Mouse (Mus musculus): ENCODE data around the gene Megf6. TPM values are rescaled to one million over a fixed set of nuclear protein-coding genes. Genes with fewer than 3 reads are reported as not detected.

Megf6 gene
- not detected in 2 replicates for total RNA-seq (2015; ENCODE audit: low replicate concordance)
- not detected in 2 replicates for total RNA-seq (2017; ENCODE audit: low replicate concordance)

GRCm38 (mm10) chr4:154170506-154171150, at the start of gene Megf6:
Gene Megf6, plus strand, starts transcription at chr4:154170730.
- ATAC-seq (replicated peaks; ENCODE audit: low FRiP score, poor library complexity, severe bottlenecking): no peak

- ATAC-seq (replicated peaks; ENCODE audit: low FRiP score, poor library complexity, severe bottlenecking): peak; percentile 77
Measured at GRCm38 (mm10) chr4:154121800-154122199, 48.7 kb upstream of the Megf6 start.

GRCm38 (mm10) chr4:154122374-154122773, 48.2 kb upstream of the Megf6 start:
- ATAC-seq (replicated peaks; ENCODE audit: low FRiP score, poor library complexity, severe bottlenecking): no peak

- no peak for ATAC-seq (replicated peaks; ENCODE audit: low FRiP score, poor library complexity, severe bottlenecking)
Measured at GRCm38 (mm10) chr4:154123553-154123952, 47.0 kb upstream of the Megf6 start.

GRCm38 (mm10) chr4:154125202-154125601, 45.3 kb upstream of the Megf6 start:
- ATAC-seq (replicated peaks; ENCODE audit: low FRiP score, poor library complexity, severe bottlenecking): no peak

GRCm38 (mm10) chr4:154127273-154127672, 43.3 kb upstream of the Megf6 start:
- no peak for ATAC-seq (replicated peaks; ENCODE audit: low FRiP score, poor library complexity, severe bottlenecking)

GRCm38 (mm10) chr4:154129950-154130349, 40.6 kb upstream of the Megf6 start:
- ATAC-seq (replicated peaks; ENCODE audit: low FRiP score, poor library complexity, severe bottlenecking): no peak

- ATAC-seq (replicated peaks; ENCODE audit: low FRiP score, poor library complexity, severe bottlenecking): no peak
Measured at GRCm38 (mm10) chr4:154131894-154132293, 38.6 kb upstream of the Megf6 start.

- peak; percentile 37; the same call in 1 of the 2 replicates for ATAC-seq (replicated peaks; ENCODE audit: low FRiP score, poor library complexity, severe bottlenecking)
Measured at GRCm38 (mm10) chr4:154134803-154135202, 35.7 kb upstream of the Megf6 start.

- no peak for ATAC-seq (replicated peaks; ENCODE audit: low FRiP score, poor library complexity, severe bottlenecking)
Measured at GRCm38 (mm10) chr4:154137139-154137538, 33.4 kb upstream of the Megf6 start.

GRCm38 (mm10) chr4:154139671-154140181, 30.8 kb upstream of the Megf6 start:
- ATAC-seq (replicated peaks; ENCODE audit: low FRiP score, poor library complexity, severe bottlenecking): no peak

GRCm38 (mm10) chr4:154140182-154140212, 30.5 kb upstream of the Megf6 start, which contains the start of gene Trp73:
Gene Trp73, minus strand, starts transcription at chr4:154140208.
- no peak for ATAC-seq (replicated peaks; ENCODE audit: low FRiP score, poor library complexity, severe bottlenecking)

- ATAC-seq (replicated peaks; ENCODE audit: low FRiP score, poor library complexity, severe bottlenecking): no peak
Measured at GRCm38 (mm10) chr4:154140213-154141008, 30.1 kb upstream of the Megf6 start.

- no peak for ATAC-seq (replicated peaks; ENCODE audit: low FRiP score, poor library complexity, severe bottlenecking)
Measured at GRCm38 (mm10) chr4:154141009-154141867, 29.3 kb upstream of the Megf6 start.

GRCm38 (mm10) chr4:154142211-154143040, 28.1 kb upstream of the Megf6 start, which contains the start of gene Wrap73:
Gene Wrap73, plus strand, starts transcription at chr4:154142372.
- peak; percentile 100 for ATAC-seq (replicated peaks; ENCODE audit: low FRiP score, poor library complexity, severe bottlenecking)

- no peak for ATAC-seq (replicated peaks; ENCODE audit: low FRiP score, poor library complexity, severe bottlenecking)
Measured at GRCm38 (mm10) chr4:154144712-154145111, 25.8 kb upstream of the Megf6 start.

- no peak for ATAC-seq (replicated peaks; ENCODE audit: low FRiP score, poor library complexity, severe bottlenecking)
Measured at GRCm38 (mm10) chr4:154146342-154146741, 24.2 kb upstream of the Megf6 start.

- no peak for ATAC-seq (replicated peaks; ENCODE audit: low FRiP score, poor library complexity, severe bottlenecking)
Measured at GRCm38 (mm10) chr4:154154104-154154503, 16.4 kb upstream of the Megf6 start.

GRCm38 (mm10) chr4:154156050-154156449, 14.5 kb upstream of the Megf6 start:
- no peak for ATAC-seq (replicated peaks; ENCODE audit: low FRiP score, poor library complexity, severe bottlenecking)
